Mouse (Mus musculus): ENCODE measurements around the gene Nabp2. TPM values are rescaled to one million over a fixed set of nuclear protein-coding genes. Genes with fewer than 3 reads are reported as not detected.

The Nabp2 gene
- total RNA-seq, 2 experiments from 2014 or later, result 88.8 to 91.6 TPM

GRCm38 (mm10) chr10:128396716-128397264 is 14.5 kb downstream of the Nabp2 start:
- DNase-seq (ENCODE audit: low spot score in 2 of 2), result no peak
- intact Hi-C loops (cut with DNase I), result no loop called here

GRCm38 (mm10) chr10:128396017-128396673 is 15.1 kb downstream of the Nabp2 start:
- intact Hi-C loops (cut with DNase I), result no loop called here
- DNase-seq (ENCODE audit: low spot score in 2 of 2), result no peak

GRCm38 (mm10) chr10:128391850-128392249 is 19.4 kb downstream of the Nabp2 start:
- intact Hi-C loops (cut with DNase I), result no loop called here
- no peak for DNase-seq (ENCODE audit: low spot score in 2 of 2)

- DNase-seq (ENCODE audit: low spot score in 2 of 2), result no peak
- intact Hi-C loops (cut with DNase I), result no loop called here
Measured at GRCm38 (mm10) chr10:128390366-128390765, 20.9 kb downstream of the Nabp2 start.

GRCm38 (mm10) chr10:128389570-128389969 is 21.7 kb downstream of the Nabp2 start:
- DNase-seq (ENCODE audit: low spot score in 2 of 2), result no peak
- intact Hi-C loops (cut with DNase I), result no loop called here

GRCm38 (mm10) chr10:128388941-128389340 is 22.4 kb downstream of the Nabp2 start:
- intact Hi-C loops (cut with DNase I), result no loop called here
- no peak for DNase-seq (ENCODE audit: low spot score in 2 of 2)

GRCm38 (mm10) chr10:128385902-128386301 is 25.4 kb downstream of the Nabp2 start:
- intact Hi-C loops (cut with DNase I), result no loop called here
- DNase-seq (ENCODE audit: low spot score in 2 of 2), result no peak

- intact Hi-C loops (cut with DNase I), result no loop called here
Measured at GRCm38 (mm10) chr10:128382482-128382881, 28.8 kb downstream of the Nabp2 start.

GRCm38 (mm10) chr10:128380565-128380964 is 30.7 kb downstream of the Nabp2 start:
- DNase-seq (ENCODE audit: low spot score in 2 of 2), result no peak
- intact Hi-C loops (cut with DNase I), result no loop called here

More at GRCm38 (mm10) chr10:128382482-128382881, 28.8 kb downstream of the Nabp2 start:
- no peak for DNase-seq (ENCODE audit: low spot score in 2 of 2)

GRCm38 (mm10) chr10:128379260-128379659 is 32.0 kb downstream of the Nabp2 start:
- no peak for DNase-seq (ENCODE audit: low spot score in 2 of 2)
- intact Hi-C loops (cut with DNase I), result no loop called here

GRCm38 (mm10) chr10:128378462-128378861 is 32.8 kb downstream of the Nabp2 start:
- intact Hi-C loops (cut with DNase I), result no loop called here

GRCm38 (mm10) chr10:128377940-128378448 is 33.3 kb downstream of the Nabp2 start:
- intact Hi-C loops (cut with DNase I), result loop anchor here (2.0 kb wide), 2 partner anchors 31 to 77 kb away; no protein-coding TSS in a partner anchor
- DNase-seq (ENCODE audit: low spot score in 2 of 2), result no peak

More at GRCm38 (mm10) chr10:128378462-128378861, 32.8 kb downstream of the Nabp2 start:
- DNase-seq (ENCODE audit: low spot score in 2 of 2), result no peak

- intact Hi-C loops (cut with DNase I), result loop anchor here (2.0 kb wide), 2 partner anchors 31 to 77 kb away; no protein-coding TSS in a partner anchor
- no peak for DNase-seq (ENCODE audit: low spot score in 2 of 2)
Measured at GRCm38 (mm10) chr10:128377222-128377939, 33.9 kb downstream of the Nabp2 start.

GRCm38 (mm10) chr10:128376455-128377211 is 34.7 kb downstream of the Nabp2 start, which contains the start of gene Ankrd52:
TSS of gene Ankrd52 (plus strand) at chr10:128377115.
- peak; percentile 79 to 92 for DNase-seq (ENCODE audit: low spot score in 2 of 2)
- intact Hi-C loops (cut with DNase I), result loop anchor here (2.0 kb wide), 2 partner anchors 32 to 78 kb away; no protein-coding TSS in a partner anchor

GRCm38 (mm10) chr10:128376099-128376454 is 35.2 kb downstream of the Nabp2 start:
- DNase-seq (ENCODE audit: low spot score in 2 of 2), result no peak
- intact Hi-C loops (cut with DNase I), result loop anchor here (2.0 kb wide), 2 partner anchors 33 to 79 kb away; no protein-coding TSS in a partner anchor

GRCm38 (mm10) chr10:128374393-128374792 is 36.9 kb downstream of the Nabp2 start:
- intact Hi-C loops (cut with DNase I), result no loop called here
- no peak for DNase-seq (ENCODE audit: low spot score in 2 of 2)

- intact Hi-C loops (cut with DNase I), result no loop called here
- DNase-seq (ENCODE audit: low spot score in 2 of 2), result no peak
Measured at GRCm38 (mm10) chr10:128372989-128373748, 38.1 kb downstream of the Nabp2 start.

- intact Hi-C loops (cut with DNase I), result no loop called here
- DNase-seq (ENCODE audit: low spot score in 2 of 2), result no peak
Measured at GRCm38 (mm10) chr10:128372142-128372541, 39.1 kb downstream of the Nabp2 start.

- intact Hi-C loops (cut with DNase I), result no loop called here
- DNase-seq (ENCODE audit: low spot score in 2 of 2), result no peak
Measured at GRCm38 (mm10) chr10:128370601-128371000, 40.7 kb downstream of the Nabp2 start.
